Mouse (Mus musculus): ENCODE measurements around the gene Fam163b.

The Fam163b gene

GRCm38 (mm10) chr2:27141950-27142693 is at the start of gene Fam163b:
Gene Fam163b, minus strand, starts transcription at chr2:27142491.
- peak; percentile 28 to 77 for DNase-seq

- DNase-seq, result no peak
Measured at GRCm38 (mm10) chr2:27189994-27190393, 47.7 kb upstream of the Fam163b start.

- DNase-seq, result no peak
Measured at GRCm38 (mm10) chr2:27187531-27187930, 45.2 kb upstream of the Fam163b start.

- no peak for DNase-seq
Measured at GRCm38 (mm10) chr2:27183734-27184133, 41.4 kb upstream of the Fam163b start.

GRCm38 (mm10) chr2:27181907-27182306 is 39.6 kb upstream of the Fam163b start:
- peak in 1 of 2 experiments; percentile 63 for DNase-seq

GRCm38 (mm10) chr2:27179101-27179500 is 36.8 kb upstream of the Fam163b start:
- DNase-seq, result no peak

- DNase-seq, result peak in 1 of 2 experiments; percentile 20
Measured at GRCm38 (mm10) chr2:27175696-27176267, 33.5 kb upstream of the Fam163b start.

- no peak for DNase-seq
Measured at GRCm38 (mm10) chr2:27174242-27174641, 32.0 kb upstream of the Fam163b start.

- no peak for DNase-seq
Measured at GRCm38 (mm10) chr2:27166999-27167398, 24.7 kb upstream of the Fam163b start.

- DNase-seq, result no peak
Measured at GRCm38 (mm10) chr2:27166074-27166473, 23.8 kb upstream of the Fam163b start.

- no peak for DNase-seq
Measured at GRCm38 (mm10) chr2:27164796-27165590, 22.7 kb upstream of the Fam163b start, which contains the start of gene Dbh. Gene Dbh, plus strand, starts transcription at chr2:27165233.

- no peak for DNase-seq
Measured at GRCm38 (mm10) chr2:27163851-27164250, 21.6 kb upstream of the Fam163b start.

GRCm38 (mm10) chr2:27162656-27163055 is 20.4 kb upstream of the Fam163b start:
- DNase-seq, result no peak

GRCm38 (mm10) chr2:27161526-27161925 is 19.2 kb upstream of the Fam163b start:
- no peak for DNase-seq

- no peak for DNase-seq
Measured at GRCm38 (mm10) chr2:27156596-27156995, 14.3 kb upstream of the Fam163b start.

GRCm38 (mm10) chr2:27154466-27155185 is 12.3 kb upstream of the Fam163b start:
- DNase-seq, result peak; percentile 73 to 85

- DNase-seq, result no peak
Measured at GRCm38 (mm10) chr2:27149457-27149856, 7.2 kb upstream of the Fam163b start.

- DNase-seq, result no peak
Measured at GRCm38 (mm10) chr2:27146840-27147239, 4.5 kb upstream of the Fam163b start.

- no peak for DNase-seq
Measured at GRCm38 (mm10) chr2:27144957-27145356, 2.7 kb upstream of the Fam163b start.

- no peak for DNase-seq
Measured at GRCm38 (mm10) chr2:27138356-27138755, 3.9 kb downstream of the Fam163b start.

- DNase-seq, result peak in 1 of 2 experiments; percentile 20
Measured at GRCm38 (mm10) chr2:27136789-27137188, 5.5 kb downstream of the Fam163b start.

GRCm38 (mm10) chr2:27136336-27136735 is 6.0 kb downstream of the Fam163b start:
- DNase-seq, result peak in 1 of 2 experiments; percentile 7

GRCm38 (mm10) chr2:27135935-27136334 is 6.4 kb downstream of the Fam163b start:
- DNase-seq, result peak in 1 of 2 experiments; percentile 29

All from kidney, postnatal 25 days (tissue).